Mouse (Mus musculus) heart, postnatal 25 days (tissue): ENCODE results near the gene Mief1. TPM values are rescaled to one million over a fixed set of nuclear protein-coding genes. Genes with fewer than 3 reads are reported as not detected.

Experiments
- DNase-seq: peaks from one replicate; pipeline ENCODE4 v3.0.0; 2022; ENCODE audit warnings: low spot score
- intact Hi-C: fragments of 180-260 bp; cut with DNase I; formaldehyde crosslinking; loops from one replicate; pipeline ENCODE4 v1.15.1; 2025
- total RNA-seq, 2 experiments: library from RNA; stranded (reverse); gene quantifications; 2 replicates each; pipeline ENCODE4 v1.2.3; 2021

Mief1 gene
- total RNA-seq, 2 experiments from 2014 or later: 29.2 to 32.3 TPM

- DNase-seq: no peak
- intact Hi-C loops: loop anchor here (5.0 to 10.0 kb wide), 3 partner anchors 37 to 280 kb away; partner anchors contain the start of genes Rps19bp1 and Tab1
These were observed 8.6 kb upstream of the Mief1 start for GRCm38 (mm10) chr15:80225208-80225607.

- no peak for DNase-seq
- intact Hi-C loops: loop anchor here (5.0 to 10.0 kb wide), 3 partner anchors 37 to 281 kb away; partner anchors contain the start of genes Rps19bp1 and Tab1
These were observed 8.0 kb upstream of the Mief1 start for GRCm38 (mm10) chr15:80225796-80226195.

- DNase-seq: no peak
- intact Hi-C loops: loop anchor here (5.0 to 10.0 kb wide), 3 partner anchors 34 to 283 kb away; partner anchors contain the start of genes Rps19bp1 and Tab1
These were observed 5.6 kb upstream of the Mief1 start for GRCm38 (mm10) chr15:80228071-80228800.

- DNase-seq: no peak
- intact Hi-C loops: no loop called here
These were observed 1.5 kb upstream of the Mief1 start for GRCm38 (mm10) chr15:80232331-80232730.

- no peak for DNase-seq
- intact Hi-C loops: no loop called here
These were observed 765 bp upstream of the Mief1 start for GRCm38 (mm10) chr15:80233053-80233452.

GRCm38 (mm10) chr15:80235535-80235934 is 1.7 kb downstream of the Mief1 start, which contains the start of gene AC140267.1:
Gene AC140267.1 (plus strand): TSS chr15:80235835.
- DNase-seq: no peak
- intact Hi-C loops: loop anchor here (1.0 kb wide), 1 partner anchor 19 kb away; no protein-coding TSS in a partner anchor

GRCm38 (mm10) chr15:80248135-80248534 is 14.3 kb downstream of the Mief1 start:
- no peak for DNase-seq
- intact Hi-C loops: no loop called here

GRCm38 (mm10) chr15:80248596-80248995 is 14.8 kb downstream of the Mief1 start:
- DNase-seq: no peak
- intact Hi-C loops: no loop called here

- no peak for DNase-seq
- intact Hi-C loops: no loop called here
These were observed 15.9 kb downstream of the Mief1 start for GRCm38 (mm10) chr15:80249672-80250071.

GRCm38 (mm10) chr15:80250586-80250985 is 16.8 kb downstream of the Mief1 start:
- no peak for DNase-seq
- intact Hi-C loops: no loop called here

- intact Hi-C loops: no loop called here
- no peak for DNase-seq
These were observed 19.7 kb downstream of the Mief1 start for GRCm38 (mm10) chr15:80253530-80253929.

- intact Hi-C loops: loop anchor here (1.0 kb wide), 1 partner anchor 19 kb away; the partner anchor contains the start of gene AC140267.1
These were observed 20.4 kb downstream of the Mief1 start for GRCm38 (mm10) chr15:80254207-80254606.

GRCm38 (mm10) chr15:80254847-80255645 is 21.2 kb downstream of the Mief1 start, which contains the start of gene Atf4:
Gene Atf4 (plus strand): TSS chr15:80255184.
- peak; percentile 98 for DNase-seq
- intact Hi-C loops: loop anchor here (1.0 kb wide), 1 partner anchor 20 kb away; the partner anchor contains the start of gene AC140267.1

More at GRCm38 (mm10) chr15:80254207-80254606, 20.4 kb downstream of the Mief1 start:
- DNase-seq: no peak

- intact Hi-C loops: no loop called here
- DNase-seq: peak; percentile 74
These were observed 21.9 kb downstream of the Mief1 start for GRCm38 (mm10) chr15:80255646-80256121.

- no peak for DNase-seq
- intact Hi-C loops: no loop called here
These were observed 22.4 kb downstream of the Mief1 start for GRCm38 (mm10) chr15:80256242-80256641.

GRCm38 (mm10) chr15:80256656-80257601 is 23.1 kb downstream of the Mief1 start:
- intact Hi-C loops: no loop called here

GRCm38 (mm10) chr15:80257602-80258239 is 23.9 kb downstream of the Mief1 start:
- no peak for DNase-seq
- intact Hi-C loops: no loop called here

More at GRCm38 (mm10) chr15:80256656-80257601, 23.1 kb downstream of the Mief1 start:
- no peak for DNase-seq
